Mouse (Mus musculus) myocyte (in vitro differentiated cells): Measurements from ENCODE around the gene Arhgdia.

ENCODE experiments used
- MAX ChIP-seq: IDR thresholded peaks from one replicate; pipeline ENCODE4 v1.6.1; 2011; ENCODE audit warnings: low read depth, mild to moderate bottlenecking, control low read depth
- POLR2A ChIP-seq: IDR thresholded peaks from one replicate; pipeline ENCODE4 v1.6.1; 2011; ENCODE audit warnings: low read depth, mild to moderate bottlenecking, control low read depth, moderate library complexity; ENCODE audit not compliant: insufficient read length
- POLR2AphosphoS2 ChIP-seq: IDR thresholded peaks from one replicate; pipeline ENCODE4 v1.6.1; 2011; ENCODE audit warnings: low read depth, control low read depth; ENCODE audit not compliant: insufficient read length
- REST ChIP-seq: IDR thresholded peaks from one replicate; pipeline ENCODE4 v1.6.1; 2011; ENCODE audit warnings: mild to moderate bottlenecking, control low read depth, moderate library complexity; ENCODE audit not compliant: insufficient read depth, insufficient read length
- TCF12 ChIP-seq: IDR thresholded peaks from one replicate; pipeline ENCODE4 v1.6.1; 2011; ENCODE audit warnings: mild to moderate bottlenecking, control low read depth; ENCODE audit not compliant: poor library complexity, insufficient read depth, severe bottlenecking
- USF1 ChIP-seq: IDR thresholded peaks from one replicate; pipeline ENCODE4 v1.6.1; 2011; ENCODE audit warnings: low read depth, mild to moderate bottlenecking, control low read depth, moderate library complexity

DNA sequence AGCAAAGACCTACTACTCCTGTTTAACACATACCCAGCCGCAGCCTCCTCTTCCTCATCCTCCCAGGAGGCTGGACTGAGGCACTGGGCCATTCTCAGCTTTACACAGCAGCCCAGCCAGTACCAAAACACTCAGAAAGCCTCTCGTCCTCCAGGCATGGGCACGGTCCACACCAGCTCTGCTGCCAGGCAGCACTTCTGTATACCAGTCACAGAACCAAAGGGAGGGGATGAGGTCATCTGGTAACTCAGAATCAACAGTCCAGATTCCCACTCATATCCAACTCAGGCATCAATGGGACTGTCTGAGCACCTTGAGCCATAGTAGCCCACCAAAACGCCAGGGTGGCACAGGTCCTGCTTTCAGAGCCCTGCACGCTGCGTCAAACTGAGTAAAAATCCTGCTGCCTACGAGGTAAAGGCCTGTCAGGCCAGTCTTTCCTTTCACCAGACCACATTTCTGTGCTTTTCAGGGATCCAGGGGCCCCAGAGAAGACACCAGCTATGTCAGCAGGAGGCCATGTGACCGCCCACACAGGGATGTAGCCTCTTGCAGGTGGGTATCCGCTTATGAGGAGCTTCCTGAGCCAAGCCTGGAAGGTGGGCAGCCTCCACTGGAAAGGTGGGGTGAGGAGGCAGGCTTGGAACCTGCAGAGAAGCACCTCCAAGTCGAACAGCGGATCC lies 45.5 kb upstream of the Arhgdia start:
- TF ChIP-seq USF1 (no peak), POLR2AphosphoS2 (no peak), MAX (no peak), POLR2A (no peak), TCF12 (no peak), REST (no peak)
